Mouse (Mus musculus) heart, postnatal 4 days (tissue): ENCODE measurements around the gene Tmub1. TPM values are rescaled to one million over a fixed set of nuclear protein-coding genes. Genes with fewer than 3 reads are reported as not detected.

ENCODE experiments used
- DNase-seq: peaks from one replicate; pipeline ENCODE4 v3.0.0; 2021
- total RNA-seq, 2 experiments: library from RNA; stranded (reverse); gene quantifications; 2 replicates each; pipeline ENCODE4 v1.2.3; 2021

Gene Tmub1
- 1 to 10 TPM; 8.5 to 8.7 TPM for total RNA-seq

DNA sequence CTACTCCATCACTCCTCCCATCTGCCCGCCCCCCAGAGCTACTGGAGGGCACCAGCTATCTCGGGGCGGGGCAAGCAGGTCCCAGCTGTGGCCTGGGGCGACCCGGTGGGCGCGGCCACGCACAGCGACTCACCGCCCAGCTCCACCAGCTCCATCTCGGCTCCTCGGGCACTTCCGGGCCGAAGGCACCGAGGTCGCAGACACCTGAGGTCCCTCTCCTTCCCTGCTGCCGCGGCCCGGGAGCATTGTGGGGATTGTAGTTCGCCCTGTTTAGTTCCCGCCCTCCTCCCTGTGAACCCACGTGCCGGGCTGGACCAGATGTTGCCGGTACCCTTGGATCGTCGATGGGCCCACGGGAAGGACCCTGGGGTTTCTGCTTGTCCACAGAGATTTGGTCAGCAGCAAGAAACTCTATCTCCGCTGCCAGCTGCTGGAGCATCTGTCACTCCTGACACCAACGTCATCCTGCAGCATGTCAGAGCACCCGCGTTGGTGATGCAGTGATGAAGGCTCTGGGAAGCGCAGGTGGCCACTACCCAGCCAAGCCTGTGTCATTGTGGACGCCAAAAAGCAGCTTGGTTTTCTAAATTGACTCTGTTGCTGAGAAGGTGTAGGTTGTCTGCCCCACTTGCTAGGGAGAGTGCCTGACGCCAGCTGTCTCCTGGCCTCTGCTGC lies at the start of gene Tmub1:
TSS of gene Tmub1 (minus strand) at position 231 of the 675 bp plus-strand sequence.
- DNase-seq, result peak; percentile 80

GRCm38 (mm10) chr5:24496756-24497155 lies 49.1 kb upstream of the Tmub1 start:
- DNase-seq, result no peak

DNA sequence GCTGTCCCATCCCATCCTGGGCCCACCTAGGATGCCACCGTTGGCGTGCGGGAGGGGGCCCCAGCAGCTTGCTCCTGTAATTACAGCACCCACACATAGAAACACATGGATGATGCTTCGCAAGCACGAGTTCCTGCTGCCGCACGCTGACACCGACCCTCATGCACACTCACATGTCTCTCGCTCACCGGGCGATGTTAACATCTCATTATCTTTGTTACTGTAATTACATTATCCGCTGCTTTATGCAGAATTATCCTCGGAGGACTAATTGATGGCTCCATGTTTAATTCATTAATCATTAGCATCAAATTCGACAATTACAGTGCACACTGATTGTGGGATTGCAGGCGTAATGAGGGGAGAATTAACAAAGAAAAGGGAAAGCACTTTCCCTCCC lies 47.4 kb upstream of the Tmub1 start:
- DNase-seq, result no peak

DNA sequence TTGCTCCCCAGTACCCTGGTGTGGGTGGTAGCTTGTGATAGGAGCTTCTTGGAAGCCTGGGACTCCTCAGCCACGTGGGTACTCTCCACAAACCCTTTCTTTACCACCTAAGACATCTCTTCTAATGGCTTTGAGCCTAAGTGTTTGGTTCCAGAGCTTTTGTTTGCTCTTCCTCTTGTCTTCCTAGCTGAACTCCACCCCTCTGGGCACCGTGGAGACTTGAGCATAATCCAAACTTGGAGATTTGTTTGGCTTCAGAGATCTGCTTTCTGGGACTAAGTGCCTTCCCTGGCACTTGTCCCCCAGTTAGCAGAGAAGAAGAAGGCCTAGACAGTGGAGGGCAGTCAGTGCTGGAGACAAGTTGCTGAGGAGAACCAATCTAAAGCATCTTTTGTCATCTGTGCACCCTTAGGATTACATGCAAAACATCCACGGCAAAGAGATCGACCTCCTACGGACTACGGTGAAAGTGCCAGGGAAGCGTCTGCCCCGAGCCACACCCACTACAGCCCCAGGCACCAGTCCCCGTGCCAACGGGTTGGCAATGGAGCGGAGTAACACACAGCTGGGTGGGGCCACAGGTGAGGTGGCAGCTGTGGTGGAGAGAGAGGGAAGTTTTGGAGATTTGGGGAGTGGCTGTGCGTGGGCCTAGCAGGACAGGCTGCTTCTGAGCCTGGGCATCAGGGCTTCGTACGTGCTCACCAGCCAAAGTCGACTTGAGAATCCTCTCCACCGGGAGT lies 45.1 kb upstream of the Tmub1 start:
- no peak for DNase-seq

GRCm38 (mm10) chr5:24490413-24490920 lies 42.8 kb upstream of the Tmub1 start:
- DNase-seq, result no peak

DNA sequence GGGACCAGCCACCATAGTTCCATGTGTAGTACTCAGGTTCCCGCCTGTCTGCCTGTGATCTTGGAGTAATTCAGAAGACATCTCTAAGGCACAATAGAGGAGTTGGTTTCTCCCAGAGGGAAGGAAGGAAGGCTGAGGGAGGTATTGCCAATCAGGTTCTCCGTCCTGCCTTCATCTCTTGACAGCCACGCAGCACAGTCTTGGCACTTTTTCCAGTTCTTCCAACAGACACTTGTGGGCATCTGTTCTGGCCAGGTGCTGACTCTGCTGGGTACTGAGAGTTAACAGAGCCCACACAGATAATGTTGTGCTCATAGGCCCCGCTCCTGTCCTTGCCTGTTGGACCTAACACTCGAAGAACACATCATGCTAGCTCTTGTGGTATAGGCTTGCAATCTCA lies 39.1 kb upstream of the Tmub1 start:
- no peak for DNase-seq

DNA sequence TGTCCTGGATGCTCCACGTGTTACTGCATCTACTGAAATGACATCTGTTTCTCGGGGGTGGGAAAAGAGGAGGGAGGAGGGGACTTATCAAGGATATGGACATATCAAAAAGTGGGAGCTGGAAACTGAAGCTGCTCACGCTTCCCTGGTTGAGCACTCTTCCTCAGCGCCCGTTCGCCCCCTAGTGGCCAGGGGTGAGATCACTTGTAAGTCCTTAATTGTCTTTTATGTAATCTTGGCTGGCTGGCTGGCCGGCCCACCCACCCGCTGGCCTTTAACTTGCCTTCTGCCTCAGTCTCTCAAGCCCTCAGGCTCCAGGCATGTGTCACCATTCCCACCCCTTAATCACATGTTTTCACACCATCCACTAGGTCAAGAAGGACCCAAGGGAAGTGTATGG lies 38.4 kb upstream of the Tmub1 start:
- DNase-seq, result peak; percentile 93

DNA sequence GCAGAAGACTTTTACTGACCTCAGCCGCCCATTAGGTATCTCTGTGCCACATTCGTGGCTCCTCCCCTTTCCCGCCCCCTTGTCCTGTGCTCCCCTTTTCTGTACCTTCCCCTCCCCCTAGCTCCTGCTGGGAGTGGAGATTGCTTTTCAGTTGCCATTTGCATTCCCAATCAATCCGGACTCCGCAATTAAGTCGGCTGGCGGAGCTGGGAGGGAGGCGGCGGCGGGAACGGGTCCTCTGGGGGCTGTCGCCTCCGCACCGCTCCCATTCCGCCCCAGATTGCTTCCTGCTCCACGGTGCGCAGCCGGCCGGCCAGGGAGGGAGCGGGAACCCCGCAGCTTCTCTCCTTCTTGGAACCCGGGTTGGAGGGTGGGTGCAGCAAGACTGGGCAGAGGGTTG lies 37.3 kb upstream of the Tmub1 start:
- DNase-seq, result no peak

DNA sequence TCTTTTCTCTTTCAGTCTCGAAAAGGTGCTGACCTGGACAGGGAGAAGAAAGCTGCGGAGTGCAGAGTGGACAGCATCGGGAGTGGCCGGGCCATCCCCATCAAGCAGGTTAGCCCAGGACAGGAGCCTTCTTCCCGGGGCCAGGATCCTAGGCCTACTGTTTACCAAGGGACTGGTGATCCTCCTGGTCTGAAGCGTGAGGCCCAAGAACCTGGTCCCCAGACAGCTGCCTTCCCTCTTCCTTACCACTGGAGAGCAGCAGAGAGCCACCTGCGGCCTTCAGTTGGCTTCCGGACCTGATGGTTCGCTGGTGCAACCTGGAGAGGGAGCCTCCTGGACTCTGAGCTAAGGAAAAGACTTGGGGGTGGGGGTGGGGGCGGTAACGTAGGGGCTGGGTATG lies 35.7 kb upstream of the Tmub1 start:
- DNase-seq, result peak; percentile 74

DNA sequence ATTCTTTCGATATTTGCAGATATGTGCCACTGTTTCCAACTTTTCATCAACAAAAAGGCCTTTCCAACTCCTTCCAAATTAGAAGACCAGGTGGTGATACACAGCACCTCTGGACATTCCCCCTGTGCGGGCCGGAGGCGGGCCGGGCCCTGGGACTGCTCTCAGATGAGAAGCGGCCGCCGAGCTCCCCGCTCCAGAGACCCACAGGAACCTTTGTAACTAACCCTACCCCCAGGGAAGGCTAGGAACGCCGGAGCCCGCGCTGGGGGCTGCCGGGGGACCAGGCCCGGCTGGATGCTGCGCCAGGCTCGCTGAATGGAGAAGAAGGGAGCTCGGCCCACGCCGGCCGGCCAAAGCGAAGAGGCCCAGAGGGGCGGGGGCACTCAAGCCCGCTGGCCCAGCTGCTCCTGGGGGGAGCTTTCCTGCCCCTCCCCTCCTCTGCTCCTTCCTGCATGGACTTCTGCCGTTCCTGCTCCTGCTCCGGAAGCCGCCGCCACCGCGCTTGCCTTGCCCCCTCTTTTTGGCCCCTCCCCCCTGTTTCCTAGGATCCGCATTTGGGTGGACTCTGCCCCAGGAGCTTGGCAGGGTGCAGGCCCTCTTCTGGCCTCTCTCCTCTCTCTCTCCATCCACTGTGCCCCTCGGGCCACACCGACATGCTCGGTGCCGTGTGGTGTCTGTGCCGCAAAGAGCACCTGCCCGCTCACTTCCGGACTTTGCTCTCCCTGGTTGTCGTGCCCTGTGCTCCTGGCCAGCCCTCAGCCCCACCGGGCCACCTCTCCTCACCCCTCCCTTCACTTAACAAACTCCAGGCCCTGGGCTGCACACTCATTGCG lies 34.8 kb upstream of the Tmub1 start:
- no peak for DNase-seq

DNA sequence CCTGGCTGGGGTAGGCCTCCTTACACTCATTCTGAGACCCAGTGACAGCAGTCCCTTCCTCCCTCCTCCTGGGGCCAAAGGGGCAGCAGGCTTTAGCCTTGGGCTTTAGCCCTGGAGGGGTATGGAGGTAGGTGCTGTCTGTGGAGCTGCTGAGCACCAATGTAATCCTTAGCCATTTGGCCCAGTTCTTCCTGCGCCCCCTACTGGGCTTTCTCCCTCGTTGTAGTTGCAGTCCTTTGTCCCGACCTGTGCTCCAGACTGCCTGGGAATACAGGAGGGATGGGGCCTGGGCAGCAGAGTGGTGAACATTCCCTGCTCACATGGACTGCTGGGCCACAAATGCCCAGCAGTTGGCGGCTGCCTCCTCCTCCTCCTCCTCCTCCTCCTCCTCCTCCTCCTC lies 34.0 kb upstream of the Tmub1 start:
- peak; percentile 82 for DNase-seq

GRCm38 (mm10) chr5:24477909-24478308 lies 30.3 kb upstream of the Tmub1 start:
- no peak for DNase-seq

GRCm38 (mm10) chr5:24475476-24476241 lies 28.0 kb upstream of the Tmub1 start:
- DNase-seq, result no peak

DNA sequence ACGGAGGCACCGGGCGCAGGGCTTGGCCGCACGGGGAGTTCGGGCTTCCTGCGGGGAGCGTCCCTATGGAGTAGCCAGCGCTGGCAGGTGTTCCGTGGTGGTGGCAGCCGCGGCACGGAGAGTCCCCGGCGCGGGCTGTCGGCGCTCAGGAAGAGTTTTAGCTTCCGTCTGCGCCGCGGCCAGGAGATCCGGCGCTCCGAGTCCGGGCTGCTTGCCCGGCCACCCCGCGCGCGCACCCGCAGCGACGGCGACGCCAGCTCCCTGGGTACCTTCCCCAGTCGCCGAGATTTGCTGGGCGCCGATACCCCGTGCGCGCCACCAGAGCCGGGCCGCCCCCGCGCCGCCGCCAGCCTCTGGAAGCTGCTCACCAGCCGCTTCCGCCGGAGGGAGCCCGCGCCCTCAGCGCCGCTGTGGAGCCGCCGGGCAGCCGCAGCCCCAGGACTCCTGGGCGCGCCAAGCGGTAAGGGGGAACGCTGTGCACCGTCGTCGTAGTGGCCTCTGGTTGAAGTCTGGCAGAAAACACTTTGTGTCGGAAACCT lies 27.1 kb upstream of the Tmub1 start:
- peak; percentile 72 for DNase-seq

DNA sequence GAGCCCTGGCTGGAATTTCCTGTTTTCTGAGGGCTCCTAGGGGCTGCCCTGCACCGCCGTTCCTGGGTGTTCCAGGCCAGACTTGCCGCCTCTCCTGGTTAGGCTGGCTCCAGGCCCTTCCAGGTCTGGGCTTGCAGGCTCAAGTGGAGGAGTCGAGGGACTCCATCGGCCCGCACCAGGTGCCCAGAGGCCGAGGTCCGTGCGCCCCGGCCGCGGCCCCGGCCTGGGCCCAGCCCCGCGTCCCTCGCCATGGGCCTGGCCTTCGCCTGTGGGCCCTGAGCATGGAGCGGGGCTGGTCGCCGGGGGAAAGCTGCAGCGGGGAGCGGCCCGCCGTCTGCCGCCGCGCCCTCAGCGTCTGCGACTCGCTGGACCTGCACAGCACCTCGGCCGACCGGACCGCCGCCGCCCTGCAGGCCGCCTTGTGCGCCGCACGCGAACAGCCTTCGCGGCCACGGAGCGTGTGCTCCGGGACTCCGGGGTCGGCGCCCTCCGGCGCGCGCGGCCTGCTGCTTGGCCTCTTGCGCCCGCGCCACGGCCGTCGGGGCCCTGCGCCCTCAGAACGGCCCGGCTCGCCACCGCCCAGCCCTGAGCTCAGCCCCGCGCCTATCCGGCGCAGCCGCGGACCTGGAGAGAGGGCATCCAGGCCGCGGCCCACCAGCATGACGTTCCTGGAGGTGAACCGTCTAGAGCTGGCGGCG lies 26.5 kb upstream of the Tmub1 start:
- peak; percentile 35 for DNase-seq

DNA sequence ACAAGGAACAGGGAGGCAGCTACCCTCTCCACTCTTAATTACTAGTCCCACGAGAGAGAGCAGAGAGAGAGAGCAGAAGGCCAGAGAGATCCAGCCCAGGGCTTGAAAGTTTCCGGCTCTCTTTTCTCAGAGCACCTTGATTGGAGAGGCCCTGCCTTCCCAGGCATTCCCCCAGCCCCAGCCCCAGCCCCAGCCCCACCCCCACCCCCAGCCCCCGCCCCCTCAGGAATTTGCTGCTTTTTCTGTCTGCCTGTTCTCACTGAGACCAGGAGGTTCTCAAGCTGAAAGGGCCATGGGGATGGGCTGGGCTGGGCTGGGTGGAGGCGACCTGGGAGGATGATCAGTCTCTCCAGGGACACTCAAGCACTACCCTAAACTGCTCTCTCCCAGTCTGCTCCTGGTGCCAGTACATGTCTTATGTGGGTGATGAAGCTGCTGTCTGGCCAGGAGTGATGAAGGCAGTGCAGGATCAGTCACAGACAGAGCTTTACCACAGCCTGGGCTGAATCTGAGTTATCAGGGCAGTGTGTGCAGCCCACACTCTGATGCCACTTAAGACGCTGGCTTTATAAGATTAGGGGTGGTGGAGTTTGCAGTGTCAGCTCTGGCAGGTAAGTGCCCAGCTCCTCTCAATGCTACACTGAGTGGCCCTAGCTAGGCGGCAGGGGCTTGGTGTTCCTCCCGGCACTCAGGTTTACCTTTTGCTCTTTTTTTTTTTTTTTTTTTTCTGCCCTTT lies 25.4 kb upstream of the Tmub1 start:
- no peak for DNase-seq

- DNase-seq, result peak; percentile 86
Measured at GRCm38 (mm10) chr5:24470600-24470999, 22.9 kb upstream of the Tmub1 start.

- no peak for DNase-seq
Measured at GRCm38 (mm10) chr5:24466762-24467161, 19.1 kb upstream of the Tmub1 start.

GRCm38 (mm10) chr5:24455613-24456012 lies 8.0 kb upstream of the Tmub1 start:
- no peak for DNase-seq

DNA sequence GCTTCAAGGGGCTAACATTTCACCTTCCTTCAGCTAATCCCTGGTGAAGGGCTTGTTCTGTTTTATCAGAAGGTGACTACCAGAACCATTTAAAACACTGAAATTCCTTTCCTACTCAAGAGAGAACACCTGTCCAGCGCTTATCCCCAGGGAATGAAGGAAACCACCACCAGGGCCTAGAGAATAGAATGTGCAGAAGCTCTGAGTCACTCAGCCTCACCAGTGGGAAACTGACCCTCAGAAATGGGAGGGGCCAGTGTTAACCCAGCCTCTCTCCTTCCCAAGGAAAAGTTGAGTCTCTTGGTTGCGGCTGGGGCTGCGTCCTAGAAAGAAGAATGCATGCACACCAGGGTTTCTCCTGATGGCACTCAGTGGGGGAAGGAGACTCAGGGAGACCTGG lies 7.4 kb upstream of the Tmub1 start:
- DNase-seq, result no peak

DNA sequence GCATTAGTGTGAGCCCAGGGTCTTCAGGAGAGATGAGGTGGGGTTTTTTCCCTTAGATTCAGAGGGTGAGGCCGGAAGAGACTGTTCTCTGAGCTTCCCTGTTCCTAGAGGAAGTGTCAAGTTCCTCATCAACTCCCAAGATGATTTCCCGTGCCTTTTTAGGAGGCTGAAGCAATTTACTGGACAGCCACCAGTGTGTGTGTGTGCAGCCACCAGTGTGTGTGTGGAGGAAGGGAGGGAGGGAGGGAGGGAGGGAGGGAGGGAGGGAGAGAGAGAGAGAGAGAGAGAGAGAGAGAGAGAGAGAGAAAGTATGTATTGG lies 6.3 kb upstream of the Tmub1 start:
- no peak for DNase-seq
